Mouse (Mus musculus): ENCODE data around the gene Adamts14. TPM values are rescaled to one million over a fixed set of nuclear protein-coding genes. Genes with fewer than 3 reads are reported as not detected.

Gene Adamts14
- polyA plus RNA-seq, 1 experiment, result 0.23 TPM

- DNase-seq, result no peak
- no peak overlapping the region for H3K27ac ChIP-seq (ENCODE audit: insufficient read depth, low read length)
- H3K27me3 ChIP-seq (ENCODE audit: control insufficient read depth, insufficient read depth, low read length), result no peaks in the 10 kb centered on the region
- WGBS, result 94% methylated on average over 13 of the region's 13 CpGs
- no peak for TF ChIP-seq POLR2A (IDR thresholded peaks at IDR 0.05; ENCODE audit: borderline replicate concordance, insufficient read depth, low read length)
- no peak for TF ChIP-seq CTCF (IDR thresholded peaks at IDR 0.05; ENCODE audit: borderline replicate concordance, insufficient read depth, low read depth, low read length)
- no peak overlapping the region for H3K4me3 ChIP-seq (replicated peaks; ENCODE audit: insufficient read depth, low read depth, low read length)
- no peaks in the 10 kb centered on the region; the same call in 1 of the 2 replicates for H3K4me1 ChIP-seq (ENCODE audit: control insufficient read depth, insufficient read depth, low read length)
Measured at GRCm38 (mm10) chr10:61305928-61306590, 32.8 kb upstream of the Adamts14 start.

GRCm38 (mm10) chr10:61304046-61304445, 30.8 kb upstream of the Adamts14 start:
- 16% methylated on average over 6 of the region's 6 CpGs for WGBS
- H3K27ac ChIP-seq (ENCODE audit: insufficient read depth, low read length), result no peak overlapping the region
- no peak for TF ChIP-seq CTCF (IDR thresholded peaks at IDR 0.05; ENCODE audit: borderline replicate concordance, insufficient read depth, low read depth, low read length)
- no peak for TF ChIP-seq POLR2A (IDR thresholded peaks at IDR 0.05; ENCODE audit: borderline replicate concordance, insufficient read depth, low read length)
- H3K4me1 ChIP-seq (ENCODE audit: control insufficient read depth, insufficient read depth, low read length), result no peaks in the 10 kb centered on the region; the same call in 1 of the 2 replicates
- no peak overlapping the region for H3K4me3 ChIP-seq (replicated peaks; ENCODE audit: insufficient read depth, low read depth, low read length)
- DNase-seq, result peak; percentile 30 to 43
- H3K27me3 ChIP-seq (ENCODE audit: control insufficient read depth, insufficient read depth, low read length), result no peaks in the 10 kb centered on the region

DNA sequence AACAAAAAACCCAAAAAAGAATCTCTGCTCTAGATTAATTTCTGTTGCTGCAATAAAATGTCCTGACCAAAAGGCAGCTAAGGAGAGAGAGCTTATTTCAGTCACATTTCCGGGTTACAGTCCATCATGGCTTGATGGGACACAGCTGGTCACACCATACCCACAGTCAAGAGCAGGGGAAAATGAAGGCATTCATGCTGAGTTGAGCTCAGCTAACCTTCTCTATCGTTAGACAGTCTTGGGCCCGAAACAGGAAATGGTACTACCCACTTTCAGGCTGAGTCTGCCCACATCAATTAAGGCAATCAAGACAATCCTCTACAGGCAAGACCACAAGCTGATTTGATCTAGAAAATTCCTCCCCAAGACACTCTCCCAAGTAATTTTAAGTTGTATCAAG, 27.8 kb upstream of the Adamts14 start:
- no peak for TF ChIP-seq POLR2A (IDR thresholded peaks at IDR 0.05; ENCODE audit: borderline replicate concordance, insufficient read depth, low read length)
- TF ChIP-seq CTCF (IDR thresholded peaks at IDR 0.05; ENCODE audit: borderline replicate concordance, insufficient read depth, low read depth, low read length), result no peak
- H3K27ac ChIP-seq (ENCODE audit: insufficient read depth, low read length), result no peak overlapping the region
- DNase-seq, result no peak
- WGBS, result 77% methylated on average over 3 of the region's 3 CpGs
- H3K4me3 ChIP-seq (replicated peaks; ENCODE audit: insufficient read depth, low read depth, low read length), result no peak overlapping the region
- H3K4me1 ChIP-seq (ENCODE audit: control insufficient read depth, insufficient read depth, low read length), result no peaks in the 10 kb centered on the region; the same call in 1 of the 2 replicates
- H3K27me3 ChIP-seq (ENCODE audit: control insufficient read depth, insufficient read depth, low read length), result no peaks in the 10 kb centered on the region

GRCm38 (mm10) chr10:61297477-61297876, 24.2 kb upstream of the Adamts14 start, which contains the start of gene Prf1:
Prf1 (plus strand) TSS chr10:61297833.
- no peak within 1 kb of the TSS for H3K4me3 ChIP-seq (replicated peaks; ENCODE audit: insufficient read depth, low read depth, low read length)
- H3K27me3 ChIP-seq (ENCODE audit: control insufficient read depth, insufficient read depth, low read length), result no peaks in the 10 kb centered on the region
- no peak within 1 kb of the TSS for H3K27ac ChIP-seq (ENCODE audit: insufficient read depth, low read length)
- WGBS, result 83% methylated on average over 7 of the region's 7 CpGs
- TF ChIP-seq POLR2A (IDR thresholded peaks at IDR 0.05; ENCODE audit: borderline replicate concordance, insufficient read depth, low read length), result no peak
- no peak for TF ChIP-seq CTCF (IDR thresholded peaks at IDR 0.05; ENCODE audit: borderline replicate concordance, insufficient read depth, low read depth, low read length)
- no peak for DNase-seq
- H3K4me1 ChIP-seq (ENCODE audit: control insufficient read depth, insufficient read depth, low read length), result no peaks in the 10 kb centered on the region

DNA sequence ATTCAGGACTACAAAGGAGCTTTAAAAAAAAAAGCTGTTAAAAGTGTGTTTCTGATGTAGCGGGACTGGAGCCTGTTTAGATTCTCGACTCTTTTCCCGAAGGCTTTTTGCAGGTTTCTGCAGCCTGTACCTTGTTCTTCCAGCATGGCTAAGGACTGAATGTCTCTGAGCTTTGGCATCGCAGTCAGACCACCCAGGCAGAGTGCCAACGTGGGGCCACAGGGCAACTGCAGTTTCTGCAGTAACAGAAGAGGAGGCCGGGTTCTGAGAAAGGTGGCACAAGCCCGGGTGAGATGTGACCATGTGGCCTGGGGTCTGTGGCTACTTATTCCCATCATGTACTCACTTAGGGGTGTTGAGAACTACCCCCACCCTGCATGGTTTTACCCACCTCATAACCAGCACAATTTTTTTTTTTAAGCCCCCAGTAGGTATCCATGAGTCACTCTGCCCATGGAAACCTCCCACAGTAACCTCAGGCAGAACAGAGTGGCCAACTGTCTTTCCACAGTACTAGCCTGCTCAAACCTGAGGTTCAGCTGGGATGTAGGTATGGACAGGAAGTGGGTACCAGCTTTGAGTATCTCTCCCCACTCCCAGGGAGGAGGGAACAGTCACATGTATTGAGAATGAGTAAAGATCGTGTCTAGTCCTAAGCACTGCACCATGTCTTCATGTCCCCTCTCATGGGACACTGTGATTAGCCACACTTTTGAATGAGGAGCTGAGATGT, 23.6 kb upstream of the Adamts14 start:
- Histone ChIP-seq H3K4me3 (replicated peaks; ENCODE audit: insufficient read depth, low read depth, low read length) (no peak overlapping the region), H3K27ac (ENCODE audit: insufficient read depth, low read length) (no peak overlapping the region)
- 53% methylated on average over 8 of the region's 8 CpGs for WGBS

DNA sequence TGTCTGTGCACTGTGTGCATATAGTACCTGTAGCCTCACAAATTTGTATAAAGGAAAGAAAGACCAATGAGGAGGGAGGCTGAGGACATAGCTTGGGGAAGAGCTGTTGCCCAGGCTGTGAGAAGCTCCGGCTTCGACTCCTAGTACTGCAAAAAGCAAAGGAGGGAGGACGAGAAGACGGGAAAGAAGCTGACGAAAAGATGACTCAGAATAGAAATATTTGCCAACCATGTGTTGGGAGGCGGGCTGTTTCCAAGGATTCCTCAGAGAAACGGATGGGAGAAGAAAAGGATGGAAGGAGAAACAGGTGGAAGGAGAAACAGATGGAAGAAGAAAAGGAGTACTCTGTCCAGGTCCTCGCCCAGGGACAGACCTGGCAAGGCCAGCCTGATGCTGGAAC, 21.0 kb upstream of the Adamts14 start:
- Histone ChIP-seq H3K27ac (ENCODE audit: insufficient read depth, low read length) (no peak overlapping the region), H3K4me1 (ENCODE audit: control insufficient read depth, insufficient read depth, low read length) (no peaks in the 10 kb centered on the region), H3K4me3 (replicated peaks; ENCODE audit: insufficient read depth, low read depth, low read length) (no peak overlapping the region), H3K27me3 (ENCODE audit: control insufficient read depth, insufficient read depth, low read length) (no peaks in the 10 kb centered on the region)
- 26% methylated on average over 8 of the region's 8 CpGs for WGBS
- no peak for TF ChIP-seq POLR2A (IDR thresholded peaks at IDR 0.05; ENCODE audit: borderline replicate concordance, insufficient read depth, low read length)
- TF ChIP-seq CTCF (IDR thresholded peaks at IDR 0.05; ENCODE audit: borderline replicate concordance, insufficient read depth, low read depth, low read length), result no peak
- no peak for DNase-seq

More for the DNA sequence above, 23.6 kb upstream of the Adamts14 start:
- TF ChIP-seq CTCF (IDR thresholded peaks at IDR 0.05; ENCODE audit: borderline replicate concordance, insufficient read depth, low read depth, low read length) (no peak), POLR2A (IDR thresholded peaks at IDR 0.05; ENCODE audit: borderline replicate concordance, insufficient read depth, low read length) (no peak)
- no peak for DNase-seq
- H3K27me3 ChIP-seq (ENCODE audit: control insufficient read depth, insufficient read depth, low read length), result no peaks in the 10 kb centered on the region
- H3K4me1 ChIP-seq (ENCODE audit: control insufficient read depth, insufficient read depth, low read length), result no peaks in the 10 kb centered on the region

DNA sequence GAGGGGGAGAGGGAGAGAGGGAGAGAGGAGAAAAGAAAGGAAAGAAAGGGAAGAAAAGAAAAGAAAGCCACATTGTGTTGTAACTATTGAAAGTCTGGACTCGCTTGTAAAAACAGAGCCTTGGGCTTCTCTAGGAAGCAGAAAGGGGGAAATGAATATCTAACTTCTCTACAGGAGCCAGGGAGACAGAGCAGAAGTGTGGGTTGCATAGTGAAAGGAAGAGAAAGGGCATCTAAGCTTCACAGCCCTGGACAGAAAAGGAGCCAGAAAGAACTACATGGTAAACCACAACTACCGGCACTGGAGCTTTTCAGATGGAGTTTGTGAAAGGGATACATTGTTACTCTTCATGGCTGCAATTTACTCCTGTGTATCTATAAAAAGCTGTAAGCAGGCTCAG, 17.2 kb upstream of the Adamts14 start:
- no peak for TF ChIP-seq POLR2A (IDR thresholded peaks at IDR 0.05; ENCODE audit: borderline replicate concordance, insufficient read depth, low read length)
- TF ChIP-seq CTCF (IDR thresholded peaks at IDR 0.05; ENCODE audit: borderline replicate concordance, insufficient read depth, low read depth, low read length), result no peak
- no peak for DNase-seq
- WGBS, result 93% methylated on average over 2 of the region's 2 CpGs
- H3K4me3 ChIP-seq (replicated peaks; ENCODE audit: insufficient read depth, low read depth, low read length), result no peak overlapping the region
- H3K27me3 ChIP-seq (ENCODE audit: control insufficient read depth, insufficient read depth, low read length), result no peaks in the 10 kb centered on the region
- H3K27ac ChIP-seq (ENCODE audit: insufficient read depth, low read length), result no peak overlapping the region
- H3K4me1 ChIP-seq (ENCODE audit: control insufficient read depth, insufficient read depth, low read length), result peaks cover 5% of the 10 kb centered on the region

GRCm38 (mm10) chr10:61290016-61290415, 16.8 kb upstream of the Adamts14 start:
- DNase-seq, result no peak
- Histone ChIP-seq H3K27ac (ENCODE audit: insufficient read depth, low read length) (no peak overlapping the region), H3K4me3 (replicated peaks; ENCODE audit: insufficient read depth, low read depth, low read length) (no peak overlapping the region), H3K27me3 (ENCODE audit: control insufficient read depth, insufficient read depth, low read length) (no peaks in the 10 kb centered on the region), H3K4me1 (ENCODE audit: control insufficient read depth, insufficient read depth, low read length) (peaks cover 10% of the 10 kb centered on the region)
- WGBS, result 75% methylated on average over 2 of the region's 2 CpGs
- TF ChIP-seq POLR2A (IDR thresholded peaks at IDR 0.05; ENCODE audit: borderline replicate concordance, insufficient read depth, low read length), result no peak
- no peak for TF ChIP-seq CTCF (IDR thresholded peaks at IDR 0.05; ENCODE audit: borderline replicate concordance, insufficient read depth, low read depth, low read length)

Measured in cerebellum, adult 2 months (tissue).